Mouse (Mus musculus) MEL (cell line): ENCODE data around the gene Fam173a. TPM values are rescaled to one million over a fixed set of nuclear protein-coding genes. Genes with fewer than 3 reads are reported as not detected.

Experiments
- DNase-seq: peaks from one replicate; pipeline ENCODE4 v3.0.0; 2011; ENCODE audit warnings: low read depth, low spot score
- H3K27ac ChIP-seq: 2 replicates; pipeline ENCODE4 v1.5.1; 2012; ENCODE audit warnings: low read depth, mild to moderate bottlenecking, control low read depth, low read length, moderate library complexity; ENCODE audit not compliant: control insufficient read depth
- H3K27me3 ChIP-seq, 2 experiments: fragments of 150-350 bp in 1 of 2; sonication (generic) in 1 of 2; 2 replicates each; pipeline ENCODE4 v1.6.1; 2012; ENCODE audit warnings: low read length in 2 of 2, mild to moderate bottlenecking in 2 of 2, improper control_type of control experiment in 1 of 2, moderate library complexity in 1 of 2; ENCODE audit not compliant: insufficient read depth in 2 of 2, control insufficient read depth in 1 of 2
- H3K36me3 ChIP-seq, 2 experiments: 2 replicates each; pipeline ENCODE4 v1.6.1; 2012 to 2014; ENCODE audit warnings: low read length in 2 of 2, improper control_type of control experiment in 1 of 2, inconsistent platforms in 1 of 2, mild to moderate bottlenecking in 1 of 2; ENCODE audit not compliant: insufficient read depth in 2 of 2, control insufficient read depth in 1 of 2
- H3K4me1 ChIP-seq, 2 experiments: fragments of 150-350 bp in 1 of 2; sonication (generic) in 1 of 2; 2 replicates each; pipeline ENCODE4 v1.6.1; 2012; ENCODE audit warnings: low read length in 2 of 2, improper control_type of control experiment in 1 of 2, mild to moderate bottlenecking in 1 of 2; ENCODE audit not compliant: insufficient read depth in 2 of 2, control insufficient read depth in 1 of 2
- H3K4me3 ChIP-seq, 2 experiments: fragments of 150-350 bp in 1 of 2; sonication (generic) in 1 of 2; 2 replicates each; pipeline ENCODE4 v1.5.1; 2012; ENCODE audit warnings: low read depth in 2 of 2, low read length in 2 of 2, mild to moderate bottlenecking in 2 of 2, moderate library complexity in 2 of 2, control low read depth in 1 of 2, improper control_type of control experiment in 1 of 2; ENCODE audit not compliant: control insufficient read depth in 1 of 2, insufficient read depth in 1 of 2
- H3K79me2 ChIP-seq: 2 replicates; pipeline ENCODE4 v1.6.1; 2012; ENCODE audit warnings: mild to moderate bottlenecking, low read length, moderate library complexity; ENCODE audit not compliant: control insufficient read depth, poor library complexity, insufficient read depth
- H3K9ac ChIP-seq: 2 replicates; pipeline ENCODE4 v1.6.1; 2012; ENCODE audit warnings: low read depth, mild to moderate bottlenecking, control low read depth, low read length, moderate library complexity; ENCODE audit not compliant: control insufficient read depth, poor library complexity, severe bottlenecking
- H3K9me3 ChIP-seq: fragments of 150-350 bp; sonication (generic); replicated peaks from 2 replicates; pipeline ENCODE4 v1.6.1; 2012; ENCODE audit warnings: mild to moderate bottlenecking, low read length, improper control_type of control experiment, moderate library complexity; ENCODE audit not compliant: insufficient read depth
- BHLHE40 ChIP-seq: IDR thresholded peaks from 2 replicates; pipeline ENCODE4 v1.6.1; 2012; ENCODE audit warnings: low read depth, mild to moderate bottlenecking, inconsistent platforms, low read length, improper control_type of control experiment, borderline replicate concordance
- CHD1 ChIP-seq: IDR thresholded peaks from 2 replicates; pipeline ENCODE4 v1.6.1; 2012; ENCODE audit warnings: low read depth, mild to moderate bottlenecking, inconsistent platforms, low read length, improper control_type of control experiment
- E2F4 ChIP-seq: IDR thresholded peaks from 2 replicates; pipeline ENCODE4 v1.6.1; 2011; ENCODE audit warnings: low read depth, low read length, improper control_type of control experiment, borderline replicate concordance
- GATA1 ChIP-seq: IDR thresholded peaks from 2 replicates; pipeline ENCODE4 v1.6.1; 2011; ENCODE audit warnings: low read depth, low read length, improper control_type of control experiment
- JUND ChIP-seq: IDR thresholded peaks from 2 replicates; pipeline ENCODE4 v1.6.1; 2011; ENCODE audit warnings: low read depth, mild to moderate bottlenecking, improper control_type of control experiment, low read length
- KAT2A ChIP-seq: conservative IDR thresholded peaks from 2 replicates; pipeline ENCODE4 v1.6.1; 2012; ENCODE audit warnings: low read depth, low read length, improper control_type of control experiment, inconsistent platforms
- MAFK ChIP-seq: IDR thresholded peaks from 2 replicates; pipeline ENCODE4 v1.6.1; 2011; ENCODE audit warnings: low read depth, mild to moderate bottlenecking, low read length, improper control_type of control experiment, borderline replicate concordance
- MAZ ChIP-seq: IDR thresholded peaks from 2 replicates; pipeline ENCODE4 v1.6.1; 2012; ENCODE audit warnings: low read depth, mild to moderate bottlenecking, inconsistent platforms, low read length, improper control_type of control experiment
- MXI1 ChIP-seq: IDR thresholded peaks from 2 replicates; pipeline ENCODE4 v1.6.1; 2011; ENCODE audit warnings: mild to moderate bottlenecking, low read depth, low read length, improper control_type of control experiment
- MYB ChIP-seq: IDR thresholded peaks from 2 replicates; pipeline ENCODE4 v1.6.1; 2011; ENCODE audit warnings: mild to moderate bottlenecking, low read depth, low read length, improper control_type of control experiment
- POLR2A ChIP-seq, 2 experiments: IDR thresholded peaks; 2 replicates each; pipeline ENCODE4 v1.6.1; 2011 to 2012; ENCODE audit warnings: low read length in 2 of 2, mild to moderate bottlenecking in 2 of 2, control low read depth in 1 of 2, improper control_type of control experiment in 1 of 2, low read depth in 1 of 2, moderate library complexity in 1 of 2; ENCODE audit not compliant: control insufficient read depth in 1 of 2, insufficient read depth in 1 of 2, poor library complexity in 1 of 2
- RAD21 ChIP-seq: IDR thresholded peaks from 2 replicates; pipeline ENCODE4 v1.6.1; 2011; ENCODE audit warnings: mild to moderate bottlenecking, low read depth, low read length, improper control_type of control experiment
- SIN3A ChIP-seq: IDR thresholded peaks from 2 replicates; pipeline ENCODE4 v1.6.1; 2012; ENCODE audit warnings: low read length, improper control_type of control experiment, inconsistent platforms
- TAL1 ChIP-seq: IDR thresholded peaks from 2 replicates; pipeline ENCODE4 v1.6.1; 2012; ENCODE audit warnings: mild to moderate bottlenecking, inconsistent platforms, low read length, moderate library complexity, mixed read lengths
- UBTF ChIP-seq: IDR thresholded peaks from 2 replicates; pipeline ENCODE4 v1.6.1; 2012; ENCODE audit warnings: low read depth, mild to moderate bottlenecking, inconsistent platforms, low read length, improper control_type of control experiment, moderate library complexity, borderline replicate concordance; ENCODE audit not compliant: insufficient read depth
- USF1 ChIP-seq: IDR thresholded peaks from 2 replicates; pipeline ENCODE4 v1.6.1; 2014; ENCODE audit warnings: low read depth, mild to moderate bottlenecking, inconsistent platforms, low read length, improper control_type of control experiment, moderate library complexity
- ZC3H11A ChIP-seq: IDR thresholded peaks from 2 replicates; pipeline ENCODE4 v1.6.1; 2012; ENCODE audit warnings: low read depth, mild to moderate bottlenecking, inconsistent platforms, low read length, improper control_type of control experiment
- ZKSCAN1 ChIP-seq: IDR thresholded peaks from 2 replicates; pipeline ENCODE4 v1.6.1; 2012; ENCODE audit warnings: low read depth, mild to moderate bottlenecking, inconsistent platforms, low read length, improper control_type of control experiment, moderate library complexity
- ZMIZ1 ChIP-seq: IDR thresholded peaks from 2 replicates; pipeline ENCODE4 v1.6.1; 2012; ENCODE audit warnings: low read depth, mild to moderate bottlenecking, inconsistent platforms, low read length, improper control_type of control experiment, moderate library complexity
- polyA plus RNA-seq, 2 experiments: library from polyadenylated mRNA; stranded (reverse) in 1 of 2; unstranded in 1 of 2; fragments of >175 nt in 1 of 2; fragments of >200 nt in 1 of 2; gene quantifications; 2 replicates each; pipeline versions ENCODE4 v1.2.1 to v1.2.4; 2012; ENCODE audit warnings: low replicate concordance in 2 of 2, low read depth in 1 of 2; ENCODE audit not compliant: insufficient read length in 2 of 2, insufficient read depth in 1 of 2, missing spikeins in 1 of 2
- total RNA-seq: library from RNA; depleted of rRNA; stranded (reverse); fragments of 300-350 nt; gene quantifications from 2 replicates; pipeline ENCODE4 v1.2.3, GENCODE M21; 2012

Gene Fam173a
- total and polyA plus RNA-seq, 3 experiments, result 36.6 to 39.0 TPM; not detected in 1

- peaks cover 60% of the 10 kb centered on the region for H3K79me2 ChIP-seq
- H3K9ac ChIP-seq, result no peak overlapping the region
- TF ChIP-seq ZMIZ1, result no peak
- no peak for TF ChIP-seq RAD21
- no peak for TF ChIP-seq KAT2A
- no peak for TF ChIP-seq USF1
- TF ChIP-seq ZC3H11A, result no peak
- no peak for TF ChIP-seq MAFK
- TF ChIP-seq CHD1, result no peak
- peaks cover 0 to 16% of the 10 kb centered on the region in 2 experiments; a peak in 2 of 4 replicates for H3K36me3 ChIP-seq
- H3K4me1 ChIP-seq, result peaks cover 0 to 42% of the 10 kb centered on the region in 2 experiments; a peak in 2 of 4 replicates
- no peak overlapping the region for H3K4me3 ChIP-seq
- no peak for DNase-seq
- no peaks in the 10 kb centered on the region for H3K9me3 ChIP-seq
- H3K27me3 ChIP-seq, result no peaks in the 10 kb centered on the region
- H3K27ac ChIP-seq, result no peak overlapping the region
Observed at GRCm38 (mm10) chr17:25827546-25828222, 35.0 kb upstream of the Fam173a start.

DNA sequence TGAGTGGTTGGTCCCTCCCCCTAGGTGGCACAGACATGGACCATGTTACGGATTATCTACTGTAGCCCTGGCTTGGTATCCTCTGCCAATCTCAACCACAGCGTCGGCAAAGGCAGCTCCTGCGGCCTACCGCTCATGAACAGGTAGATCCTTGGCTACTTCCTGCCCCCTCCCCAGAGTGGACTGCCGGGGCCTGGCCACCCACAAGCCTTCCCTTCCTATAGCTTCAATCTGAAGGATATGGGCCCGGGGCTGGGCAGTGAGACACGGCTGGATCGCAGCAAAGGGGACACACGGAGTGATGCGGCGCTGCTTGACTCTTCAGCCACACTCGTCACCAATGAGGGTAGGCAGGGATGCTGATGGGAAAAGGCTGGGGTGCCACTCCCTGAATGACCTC is 34.3 kb upstream of the Fam173a start:
- H3K4me1 ChIP-seq, result peaks cover 0 to 42% of the 10 kb centered on the region in 2 experiments; a peak in 2 of 4 replicates
- no peaks in the 10 kb centered on the region for H3K9me3 ChIP-seq
- H3K79me2 ChIP-seq, result peaks cover 53% of the 10 kb centered on the region
- no peak overlapping the region for H3K4me3 ChIP-seq
- no peaks in the 10 kb centered on the region for H3K27me3 ChIP-seq
- no peak for TF ChIP-seq MXI1
- no peak for TF ChIP-seq MYB
- TF ChIP-seq E2F4, result no peak
- no peak for TF ChIP-seq POLR2A (IDR thresholded peaks at IDR 0.05; ENCODE audit: control insufficient read depth in 1 of 2, insufficient read depth in 1 of 2, low read depth in 1 of 2, low read length in 2 of 2, poor library complexity in 1 of 2)
- no peak for TF ChIP-seq BHLHE40
- no peak for TF ChIP-seq MAZ
- no peak for TF ChIP-seq UBTF
- no peak for TF ChIP-seq ZC3H11A
- no peak for TF ChIP-seq ZMIZ1
- no peak for TF ChIP-seq ZKSCAN1
- TF ChIP-seq JUND, result no peak
- no peak for TF ChIP-seq USF1
- no peak for TF ChIP-seq TAL1
- TF ChIP-seq SIN3A, result no peak
- TF ChIP-seq GATA1, result no peak
- H3K9ac ChIP-seq, result no peak overlapping the region
- DNase-seq, result no peak
- H3K27ac ChIP-seq, result no peak overlapping the region
- peaks cover 0 to 17% of the 10 kb centered on the region in 2 experiments; a peak in 2 of 4 replicates for H3K36me3 ChIP-seq
